ENCODE assay signal across 16 mouse cellular contexts in genomic region chr13:71369832-71370231, GRCm38 (mm10).
"Had no signal": no experiment of that assay in that cellular context is flagged by ENCODE, and none has a peak within 500 bp of the region (broad histone marks: within the 10 kb centered on the region; RNA-seq: fewer than 3 reads in every experiment).

No protein-coding gene starts in this region.

- H3K4me2 ChIP-seq: neural tube, embryonic 13.5 days; neural tube, embryonic 15.5 days; stomach, embryonic 15.5 days had no signal

- H3K4me3 ChIP-seq: neural tube, embryonic 13.5 days; neural tube, embryonic 15.5 days; stomach, embryonic 15.5 days had no signal

- H3K9me3 ChIP-seq: neural tube, embryonic 13.5 days; neural tube, embryonic 15.5 days; stomach, embryonic 15.5 days had no signal

- H3K36me3 ChIP-seq: neural tube, embryonic 13.5 days; neural tube, embryonic 15.5 days; stomach, embryonic 15.5 days had no signal

- H3K27me3 ChIP-seq: neural tube, embryonic 15.5 days; stomach, embryonic 15.5 days had no signal

- DNase-seq: retina, postnatal 1 day; right cerebral cortex, adult 18-20 months; right cerebral cortex, postnatal 14 days; right cerebral cortex, postnatal 25 days; right cerebral cortex, postnatal 4 days; spleen, adult 18-20 months; thymus, adult 18-20 months; thymus, adult 2 months; thymus, postnatal 14 days; thymus, postnatal 25 days; thymus, postnatal 36 days; thymus, postnatal 4 days had no signal

- H3K4me1 ChIP-seq: neural tube, embryonic 15.5 days had no signal

- H3K27ac ChIP-seq: neural tube, embryonic 13.5 days; neural tube, embryonic 15.5 days; stomach, embryonic 15.5 days; stomach, postnatal 0 days had no signal

- H3K9ac ChIP-seq: neural tube, embryonic 13.5 days; neural tube, embryonic 15.5 days; stomach, embryonic 15.5 days had no signal
